Mouse (Mus musculus) thymus, adult 2 months (tissue): ENCODE results near the gene Homer3. TPM values are rescaled to one million over a fixed set of nuclear protein-coding genes. Genes with fewer than 3 reads are reported as not detected.

Experiments used
- DNase-seq: peaks from one replicate; pipeline ENCODE4 v3.0.0; 2021
- H3K27ac ChIP-seq: fragments of 200-500 bp; 2 replicates; pipeline ENCODE4 v1.5.1; 2012; ENCODE audit warnings: low read length, control low read depth; ENCODE audit not compliant: control insufficient read depth, insufficient read depth
- H3K27me3 ChIP-seq: fragments of 200-500 bp; 2 replicates; pipeline ENCODE4 v1.6.1; 2012; ENCODE audit warnings: mild to moderate bottlenecking, low read length, moderate library complexity, mixed read lengths; ENCODE audit not compliant: control insufficient read depth, insufficient read depth
- H3K36me3 ChIP-seq: fragments of 200-500 bp; 2 replicates; pipeline ENCODE4 v1.6.1; 2012; ENCODE audit warnings: mild to moderate bottlenecking, low read length, moderate library complexity; ENCODE audit not compliant: control insufficient read depth, insufficient read depth
- H3K4me1 ChIP-seq: fragments of 200-500 bp; replicated peaks from 2 replicates; pipeline ENCODE4 v1.6.1; 2012; ENCODE audit warnings: low read length; ENCODE audit not compliant: control insufficient read depth, insufficient read depth
- H3K4me3 ChIP-seq: fragments of 200-500 bp; 2 replicates; pipeline ENCODE4 v1.5.1; 2012; ENCODE audit warnings: mild to moderate bottlenecking, low read length, control low read depth, moderate library complexity; ENCODE audit not compliant: control insufficient read depth, insufficient read depth
- CTCF ChIP-seq: fragments of 200-500 bp; IDR thresholded peaks from 2 replicates; pipeline ENCODE4 v1.5.1; 2012; ENCODE audit warnings: mild to moderate bottlenecking, control low read depth, low read length, moderate library complexity, borderline replicate concordance; ENCODE audit not compliant: control insufficient read depth, poor library complexity, insufficient read depth; ENCODE audit errors: extremely low read depth
- POLR2A ChIP-seq: fragments of 200-500 bp; IDR thresholded peaks from 2 replicates; pipeline ENCODE4 v1.6.1; 2012; ENCODE audit warnings: mild to moderate bottlenecking, low read length, control low read depth, moderate library complexity; ENCODE audit not compliant: control insufficient read depth, poor library complexity, insufficient read depth; ENCODE audit errors: extremely low read depth
- WGBS: fragments of 180-500 bp; shearing (Covaris S2); methylation state at CpG from one replicate; pipeline ENCODE4 v1.1.7; 2018; 5-methylcytosine and 5-hydroxymethylcytosine counted together
- polyA plus RNA-seq: library from polyadenylated mRNA; depleted of rRNA; stranded (reverse); fragments of >200 nt; gene quantifications from 2 replicates; pipeline ENCODE4 v1.2.3, GENCODE M21; 2012

Homer3 gene
- polyA plus RNA-seq, 1 experiment = 60.6 TPM

DNA sequence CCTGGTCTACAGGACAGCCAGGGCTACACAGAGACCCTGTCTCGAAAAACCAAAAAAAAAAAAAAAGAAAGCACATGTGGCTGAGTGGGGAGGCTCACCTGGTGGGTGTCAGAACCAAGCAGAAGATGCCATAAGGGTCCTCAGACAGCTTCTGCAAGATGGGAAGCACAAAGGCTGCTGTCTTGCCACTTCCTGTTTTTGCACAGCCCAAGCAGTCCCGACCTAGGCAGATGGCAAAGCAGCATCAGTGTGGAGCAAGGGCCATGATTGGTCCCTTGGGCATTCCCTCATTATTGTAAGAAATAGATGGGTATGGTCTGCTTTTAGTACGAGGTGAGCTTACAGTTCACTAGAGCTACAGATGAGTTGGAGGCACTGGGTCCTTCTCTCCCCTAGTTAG is 18.3 kb downstream of the Homer3 start:
- Histone ChIP-seq H3K4me1 (peaks cover 19% of the 10 kb centered on the region), H3K36me3 (peaks cover 19% of the 10 kb centered on the region), H3K27ac (no peak overlapping the region), H3K27me3 (no peaks in the 10 kb centered on the region), H3K4me3 (no peak overlapping the region)
- TF ChIP-seq POLR2A (no peak), CTCF (no peak)
- no peak for DNase-seq
- WGBS = 34% methylated on average over 3 of the region's 3 CpGs

DNA sequence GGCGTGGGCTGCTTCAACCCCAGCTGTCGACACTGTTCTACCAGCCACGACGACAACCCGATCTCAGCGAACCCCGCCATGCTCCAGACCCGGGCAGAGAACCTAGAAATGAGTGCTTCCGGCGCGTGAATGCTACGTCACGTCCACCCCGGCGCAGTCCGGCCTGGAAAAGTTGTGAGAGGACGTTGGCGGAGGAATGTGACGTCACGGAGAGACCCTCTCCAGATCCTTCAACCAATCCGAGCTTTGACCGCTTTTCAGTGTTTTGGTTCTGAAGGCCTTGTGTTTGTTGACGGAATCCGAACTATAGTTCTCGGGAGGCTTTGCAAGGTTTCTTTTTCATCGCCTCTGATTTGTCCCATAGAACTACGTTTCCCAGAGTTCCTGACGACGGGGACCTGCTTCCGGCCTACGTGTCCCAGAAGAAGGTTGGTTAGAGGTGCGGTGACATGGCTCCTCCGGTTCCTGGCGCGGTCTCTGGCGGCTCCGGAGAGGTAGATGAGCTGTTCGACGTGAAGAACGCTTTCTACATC is 19.8 kb downstream of the Homer3 start, which contains the start of the genes Ddx49 and Cope:
Gene Ddx49 (minus strand): TSS at position 132 of the 533 bp plus-strand sequence.
Gene Cope (plus strand): TSS at position 161 of the 533 bp plus-strand sequence.
- Histone ChIP-seq H3K36me3 (peaks cover 14% of the 10 kb centered on the region; the same call in 1 of the 2 replicates), H3K27me3 (no peaks in the 10 kb centered on the region), H3K27ac (no peak within 1 kb of the TSS; the same call in 1 of the 2 replicates), H3K4me1 (peaks cover 19% of the 10 kb centered on the region), H3K4me3 (peak within 1 kb of the TSS; percentile 73)
- TF ChIP-seq POLR2A (peak; percentile 37; the same call in 1 of the 2 replicates), CTCF (0 out of 2 replicates have a peak, but pooled peaks have one; percentile 18)
- under 1% methylated on average over 40 of the region's 40 CpGs for WGBS
- DNase-seq = peak; percentile 92

DNA sequence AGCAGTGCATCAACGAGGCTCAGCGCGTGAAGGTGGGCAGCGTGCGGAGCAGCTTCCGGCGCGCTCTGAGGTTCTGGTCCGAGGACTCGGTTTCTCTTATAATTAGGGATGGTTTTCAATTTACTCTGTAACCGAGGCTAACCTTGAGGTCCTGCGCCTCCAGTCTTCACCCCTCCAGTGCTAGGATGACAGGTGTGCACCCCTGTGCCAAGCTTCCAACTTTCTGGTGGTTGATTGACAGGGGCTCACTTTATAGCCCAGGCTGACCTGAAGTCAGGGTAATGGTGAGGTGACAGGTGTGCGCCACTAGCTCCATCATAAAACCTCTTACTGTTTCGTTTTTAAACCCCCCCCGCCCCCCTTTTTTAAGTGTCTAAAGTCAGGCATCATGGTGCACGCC is 20.3 kb downstream of the Homer3 start:
- H3K27ac ChIP-seq = no peak overlapping the region; the same call in 1 of the 2 replicates
- peak overlapping the region; percentile 73 for H3K4me3 ChIP-seq
- no peaks in the 10 kb centered on the region for H3K27me3 ChIP-seq
- TF ChIP-seq CTCF (no peak), POLR2A (no peak)
- H3K4me1 ChIP-seq = peaks cover 19% of the 10 kb centered on the region
- WGBS = 3% methylated on average over 16 of the region's 16 CpGs
- peaks cover 14% of the 10 kb centered on the region for H3K36me3 ChIP-seq
- no peak for DNase-seq

DNA sequence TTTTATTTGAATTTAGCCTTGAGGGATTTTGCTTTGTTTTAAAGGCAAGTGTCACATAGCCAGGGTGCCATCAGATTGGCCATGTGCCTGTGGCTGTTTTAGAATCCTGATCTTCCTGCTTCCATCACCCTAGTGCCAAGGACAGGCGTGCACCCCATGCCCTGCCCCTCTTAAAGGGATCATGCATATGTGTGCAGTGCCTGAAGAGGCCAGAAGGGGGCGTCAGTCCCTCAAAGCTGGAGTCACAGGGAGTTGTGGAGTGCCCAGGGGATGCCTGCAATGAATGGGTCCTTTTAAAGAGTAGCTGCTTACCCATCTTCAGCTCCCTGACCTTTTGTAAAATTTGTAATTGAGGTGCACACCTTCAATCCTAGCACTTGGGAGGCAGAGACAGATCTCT is 26.7 kb downstream of the Homer3 start:
- WGBS = 52% methylated on average over 2 of the region's 2 CpGs
- Histone ChIP-seq H3K27me3 (no peaks in the 10 kb centered on the region), H3K4me1 (no peaks in the 10 kb centered on the region), H3K27ac (no peak overlapping the region), H3K36me3 (peaks cover 43% of the 10 kb centered on the region), H3K4me3 (no peak overlapping the region)
- DNase-seq = no peak
- no peak for TF ChIP-seq CTCF
- no peak for TF ChIP-seq POLR2A

DNA sequence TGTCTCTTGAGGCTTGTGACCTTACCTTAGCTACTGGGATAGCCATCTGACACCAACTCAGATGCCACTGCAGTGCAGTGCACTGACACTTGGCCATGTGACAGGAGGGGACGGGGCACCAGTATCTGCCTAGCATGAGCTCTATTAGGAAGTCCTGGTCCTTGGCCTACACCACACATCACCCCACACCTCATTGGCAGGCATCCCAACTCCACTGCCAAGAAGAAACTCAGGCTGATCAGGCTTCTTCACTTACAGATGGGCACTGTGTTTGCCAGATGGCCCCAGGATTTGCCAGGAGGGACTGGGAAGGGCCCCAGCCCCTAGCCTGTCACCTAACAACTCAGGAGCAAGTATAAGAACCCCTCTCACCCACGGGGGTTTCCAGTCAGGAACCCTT is 30.8 kb downstream of the Homer3 start:
- H3K4me3 ChIP-seq = no peak overlapping the region

DNA sequence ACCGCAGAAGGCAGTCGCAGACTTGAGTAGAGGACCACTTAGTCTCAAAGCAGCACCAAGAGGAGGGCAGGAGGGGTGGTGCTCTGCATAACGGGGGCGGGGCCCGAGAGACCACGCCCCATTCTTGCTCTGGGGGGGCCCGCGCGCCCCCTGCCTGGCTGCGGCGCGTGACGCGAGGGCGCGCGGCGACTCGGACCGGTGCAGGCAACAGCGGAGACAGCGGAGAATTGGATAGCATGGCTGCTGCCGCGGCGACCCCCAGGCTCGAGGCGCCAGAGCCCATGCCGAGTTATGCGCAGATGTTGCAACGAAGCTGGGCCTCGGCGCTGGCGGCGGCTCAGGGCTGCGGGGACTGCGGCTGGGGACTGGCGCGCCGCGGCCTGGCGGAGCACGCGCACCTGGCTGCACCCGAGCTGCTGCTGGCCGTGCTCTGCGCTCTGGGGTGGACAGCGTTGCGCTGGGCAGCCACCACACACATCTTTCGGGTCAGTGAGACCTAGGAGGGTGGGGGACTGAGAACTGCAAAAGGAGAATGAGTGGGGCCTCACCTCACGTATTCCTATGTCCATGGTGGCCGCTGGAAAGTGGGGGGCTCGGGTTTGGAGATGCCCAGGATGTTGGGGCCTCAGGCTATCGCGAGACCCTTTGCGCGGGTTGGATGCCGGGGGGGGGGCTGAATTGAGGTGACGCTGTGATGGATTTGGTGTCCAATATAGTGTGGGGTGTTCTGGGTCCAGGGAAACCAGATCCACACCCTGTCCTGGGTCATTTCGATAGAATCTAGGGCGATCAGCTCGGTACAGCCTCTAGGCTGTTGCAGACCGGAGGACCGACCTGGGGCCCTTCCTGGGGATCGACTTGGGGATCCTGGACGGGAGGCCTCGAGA is 33.2 kb downstream of the Homer3 start, which contains the start of gene Cers1:
Gene Cers1 (plus strand): TSS at position 152 of the 887 bp plus-strand sequence.
- 10% methylated on average over 65 of the region's 66 CpGs for WGBS
- no peaks in the 10 kb centered on the region for H3K27me3 ChIP-seq
- H3K4me1 ChIP-seq = peaks cover 9% of the 10 kb centered on the region; the same call in 1 of the 2 replicates
- H3K4me3 ChIP-seq = peak within 1 kb of the TSS; percentile 32
- peaks cover 11% of the 10 kb centered on the region for H3K36me3 ChIP-seq
- peak; percentile 43 for DNase-seq
- no peak for TF ChIP-seq POLR2A
- no peak for TF ChIP-seq CTCF
- no peak within 1 kb of the TSS for H3K27ac ChIP-seq

More for the DNA sequence above, 30.8 kb downstream of the Homer3 start:
- no peak for TF ChIP-seq POLR2A
- WGBS = 88% methylated on average over 2 of the region's 2 CpGs
- peaks cover 23% of the 10 kb centered on the region for H3K36me3 ChIP-seq
- no peaks in the 10 kb centered on the region for H3K27me3 ChIP-seq
- no peak overlapping the region for H3K27ac ChIP-seq
- DNase-seq = no peak
- peaks cover 9% of the 10 kb centered on the region; the same call in 1 of the 2 replicates for H3K4me1 ChIP-seq
